11 mouse cellular contexts compared by ENCODE assay signal in the genomic region with DNA sequence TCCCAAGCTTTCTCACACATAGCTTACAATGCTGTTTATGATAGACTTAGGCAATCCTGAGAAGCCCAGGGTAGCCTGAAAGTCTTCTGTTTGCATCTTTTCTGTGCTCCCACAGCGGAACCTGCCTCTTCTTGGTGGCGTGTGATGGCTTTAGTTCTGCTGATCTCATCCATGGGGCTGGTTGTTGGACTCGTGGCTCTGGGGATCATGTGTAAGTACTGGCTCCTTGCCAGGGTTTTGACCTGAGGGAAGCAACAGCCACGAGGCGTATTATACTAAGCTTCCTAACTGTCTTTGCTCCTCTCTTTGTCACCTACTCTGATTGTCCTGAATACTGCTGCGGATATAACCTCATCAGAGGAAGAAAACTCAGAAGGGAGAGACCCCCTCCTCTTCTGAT. TPM values are rescaled to one million over a fixed set of nuclear protein-coding genes. Genes with fewer than 3 reads are reported as not detected.
A peak's percentile ranks its signal among the peaks of the same experiment; 100 is the strongest.
DNase-seq lines count a peak whose midpoint lies in the region; ATAC-seq and TF ChIP-seq lines count a peak whose summit lies in the region.
"Had no signal": no experiment of that assay in that cellular context is flagged by ENCODE, and none has a peak within 500 bp of the region (broad histone marks: within the 10 kb centered on the region; RNA-seq: fewer than 3 reads in every experiment).

No protein-coding gene starts in this region.

- DNase-seq in left cerebral cortex, adult 11 months (ENCODE audit: low spot score), result peak; percentile 16
- no peak for DNase-seq in left cerebral cortex, adult 2 months (ENCODE audit: extremely low spot score in 1 of 2, low spot score in 2 of 2)
- peak; percentile 51 for DNase-seq in liver, adult 2 months (ENCODE audit: extremely low read depth, low read depth, low spot score)
- DNase-seq in ovary, postnatal 36 days (ENCODE audit: low spot score), result no peak
- no peak for DNase-seq in layer of hippocampus, adult 2 months (ENCODE audit: low spot score in 2 of 2)

- TF ChIP-seq CTCF in left cerebral cortex, adult 2 months (IDR thresholded peaks at IDR 0.05), result no peak
- TF ChIP-seq CTCF in liver, adult 2 months (IDR thresholded peaks at IDR 0.05; ENCODE audit: low read depth, low read length), result no peak
- TF ChIP-seq CTCF in layer of hippocampus, adult 2 months (conservative IDR thresholded peaks at IDR 0.05), result no peak

- 40% methylated on average over 6 of the region's 6 CpGs for WGBS in heart, embryonic 13.5 days
- whole genome bisulfite sequencing in liver, adult 2 months, result 32% methylated on average over 6 of the region's 6 CpGs

- no peak overlapping the region for H3K4me2 ChIP-seq in heart, embryonic 13.5 days

- H3K9me3 ChIP-seq in heart, embryonic 13.5 days, result no peaks in the 10 kb centered on the region

- H3K36me3 ChIP-seq in heart, embryonic 13.5 days, result no peaks in the 10 kb centered on the region
- H3K36me3 ChIP-seq in liver, adult 2 months (ENCODE audit: control insufficient read depth, insufficient read depth, low read length), result no peaks in the 10 kb centered on the region

- no peak for TF ChIP-seq POLR2A in liver, adult 2 months (IDR thresholded peaks at IDR 0.05; ENCODE audit: extremely low read depth, insufficient read depth, low read length)

- H3K79me2 ChIP-seq in liver, adult 2 months (ENCODE audit: control insufficient read depth, insufficient read depth, low read length), result no peaks in the 10 kb centered on the region

- H3K4me3 ChIP-seq in left cerebral cortex, adult 2 months, result no peak overlapping the region
- H3K4me3 ChIP-seq in heart, embryonic 13.5 days, result no peak overlapping the region
- peak overlapping the region; percentile 17; the same call in 1 of the 2 replicates for H3K4me3 ChIP-seq in liver, adult 2 months (ENCODE audit: insufficient read depth, low read depth, low read length)
- H3K4me3 ChIP-seq in layer of hippocampus, adult 2 months, result no peak overlapping the region
- H3K4me3 ChIP-seq: myocyte had no signal

- H3K9ac ChIP-seq in heart, embryonic 13.5 days, result no peak overlapping the region
- 0 out of 2 replicates have a peak overlapping the region, but pooled peaks have one; percentile 36 for H3K9ac ChIP-seq in liver, adult 2 months (ENCODE audit: low read depth, low read length)

- no peaks in the 10 kb centered on the region for H3K27me3 ChIP-seq in heart, embryonic 13.5 days (replicated peaks)
- H3K27me3 ChIP-seq in liver, adult 2 months (ENCODE audit: control insufficient read depth, insufficient read depth, low read length), result no peaks in the 10 kb centered on the region

- no peak overlapping the region for H3K27ac ChIP-seq in left cerebral cortex, adult 2 months
- peak overlapping the region; percentile 48; the same call in 1 of the 2 replicates for H3K27ac ChIP-seq in heart, embryonic 13.5 days (replicated peaks)
- H3K27ac ChIP-seq in liver, adult 2 months (replicated peaks; ENCODE audit: insufficient read depth, low read depth, low read length), result peak overlapping the region; percentile 62
- H3K27ac ChIP-seq in layer of hippocampus, adult 2 months, result no peak overlapping the region

- intact Hi-C loops in left cerebral cortex, adult 2 months (cut with DNase I), result no loop called here

- peaks cover 7% of the 10 kb centered on the region for H3K4me1 ChIP-seq in heart, embryonic 13.5 days
- no peaks in the 10 kb centered on the region; the same call in 1 of the 2 replicates for H3K4me1 ChIP-seq in liver, adult 2 months (ENCODE audit: control insufficient read depth, insufficient read depth, low read length)

- no peak for ATAC-seq in heart, embryonic 13.5 days (ENCODE audit: extremely low read depth, insufficient number of reproducible peaks, low FRiP score, low TSS enrichment)
- 0 out of 2 replicates have a peak, but pooled peaks have one; percentile 31 for ATAC-seq in monocyte, adult 5-6 weeks (replicated peaks; ENCODE audit: insufficient number of reproducible peaks, low FRiP score, low TSS enrichment, poor library complexity, severe bottlenecking)
- ATAC-seq in activated CD4-positive, CD25-positive, alpha-beta regulatory T cell, adult 4 months, result no peak

RNA-seq across cellular contexts. Expression of gene Clec1b, which starts 2.8 kb away (rescaled TPM):
- not detected for total RNA-seq in left cerebral cortex, adult 2 months (2021)
- polyA plus RNA-seq in heart, embryonic 13.5 days (2015; fragmentation: Nextera tagmentation; extraction: Ambion mirVana), result 5.9 and 9.6 TPM in 2 replicates
- 23.2 and 24.2 TPM in 2 replicates for total RNA-seq in liver, adult 2 months (2014; rRNA removed)
- polyA plus RNA-seq in liver, adult 2 months (2012; rRNA removed), result 1.7 and 3.7 TPM in 2 replicates
- total RNA-seq in monocyte, adult 5-6 weeks (2017), result 4.3 to 125 TPM (median 16.0 TPM) in 3 replicates
- polyA plus RNA-seq in activated CD4-positive, CD25-positive, alpha-beta regulatory T cell, adult 4 months (2017; shearing (Covaris generic)), result under 1 TPM in 1 of 2 experiments, not detected in 1; 0.71 TPM
- not detected for total RNA-seq in layer of hippocampus, adult 2 months (2021)
- total RNA-seq: ES-E14 had no signal
- polyA plus RNA-seq: myocyte had no signal

RNA-seq across cellular contexts. Expression of gene Clec9a, which starts 8.7 kb away (rescaled TPM):
- not detected for total RNA-seq in left cerebral cortex, adult 2 months (2021)
- 0.20 and 0.35 TPM in 2 replicates for polyA plus RNA-seq in heart, embryonic 13.5 days (2015; fragmentation: Nextera tagmentation; extraction: Ambion mirVana)
- 2.8 and 2.9 TPM in 2 replicates for total RNA-seq in liver, adult 2 months (2014; rRNA removed)
- 0.44 and 0.86 TPM in 2 replicates for polyA plus RNA-seq in liver, adult 2 months (2012; rRNA removed)
- total RNA-seq in monocyte, adult 5-6 weeks (2017), result 2.2 to 5.2 TPM (median 3.1 TPM) in 3 replicates
- not detected for polyA plus RNA-seq in activated CD4-positive, CD25-positive, alpha-beta regulatory T cell, adult 4 months (2017; shearing (Covaris generic))
- total RNA-seq in layer of hippocampus, adult 2 months (2021), result not detected
- total RNA-seq: ES-E14 had no signal
- polyA plus RNA-seq: myocyte had no signal

RNA-seq across cellular contexts. Expression of gene Clec12b, which starts 14.3 kb away (rescaled TPM):
- not detected for total RNA-seq in left cerebral cortex, adult 2 months (2021)
- polyA plus RNA-seq in heart, embryonic 13.5 days (2015; fragmentation: Nextera tagmentation; extraction: Ambion mirVana), result 0.15 and 0.32 TPM in 2 replicates
- total RNA-seq in liver, adult 2 months (2014; rRNA removed), result not detected in 2 replicates
- not detected in 2 replicates for polyA plus RNA-seq in liver, adult 2 months (2012; rRNA removed)
- total RNA-seq in monocyte, adult 5-6 weeks (2017), result not detected in 3 replicates
- not detected for polyA plus RNA-seq in activated CD4-positive, CD25-positive, alpha-beta regulatory T cell, adult 4 months (2017; shearing (Covaris generic))
- not detected for total RNA-seq in layer of hippocampus, adult 2 months (2021)
- total RNA-seq: ES-E14 had no signal
- polyA plus RNA-seq: large intestine, adult 2 months; myocyte had no signal

RNA-seq across cellular contexts. Expression of gene Clec1a, which starts 51.9 kb away (rescaled TPM):
- 1 to 10 TPM; 1.2 to 1.6 TPM for total RNA-seq in left cerebral cortex, adult 2 months (2021)
- 3.0 and 3.2 TPM in 2 replicates for polyA plus RNA-seq in heart, embryonic 13.5 days (2015; fragmentation: Nextera tagmentation; extraction: Ambion mirVana)
- total RNA-seq in liver, adult 2 months (2014; rRNA removed), result 3.2 and 3.5 TPM in 2 replicates
- 0.20 and 0.34 TPM in 2 replicates for polyA plus RNA-seq in liver, adult 2 months (2012; rRNA removed)
- 1.1 to 2.3 TPM in 2 of 3 replicates, not detected in the other for total RNA-seq in monocyte, adult 5-6 weeks (2017)
- polyA plus RNA-seq in activated CD4-positive, CD25-positive, alpha-beta regulatory T cell, adult 4 months (2017; shearing (Covaris generic)), result not detected
- 1 to 10 TPM; 4.1 to 5.7 TPM for total RNA-seq in layer of hippocampus, adult 2 months (2021)
- total RNA-seq: ES-E14 had no signal

RNA-seq across cellular contexts. Expression of gene Clec12a, which starts 57.5 kb away (rescaled TPM):
- total RNA-seq in left cerebral cortex, adult 2 months (2021), result under 1 TPM; 0.26 to 0.52 TPM
- polyA plus RNA-seq in heart, embryonic 13.5 days (2015; fragmentation: Nextera tagmentation; extraction: Ambion mirVana), result 0.66 and 0.86 TPM in 2 replicates
- 5.3 and 6.5 TPM in 2 replicates for total RNA-seq in liver, adult 2 months (2014; rRNA removed)
- polyA plus RNA-seq in liver, adult 2 months (2012; rRNA removed), result 0.86 and 1.2 TPM in 2 replicates
- total RNA-seq in monocyte, adult 5-6 weeks (2017), result 95.9 to 190 TPM (median 158 TPM) in 3 replicates
- under 1 TPM; 0.44 to 0.61 TPM for polyA plus RNA-seq in activated CD4-positive, CD25-positive, alpha-beta regulatory T cell, adult 4 months (2017; shearing (Covaris generic))
- total RNA-seq in layer of hippocampus, adult 2 months (2021), result not detected
- total RNA-seq: ES-E14 had no signal
- polyA plus RNA-seq: myocyte had no signal

Comparison
In these comparisons a context has a peak if more than half of its experiments do, and no peak if none do; other contexts are left out.
1. DNase-seq: peak in left cerebral cortex, adult 11 months (single experiment) and liver, adult 2 months (single experiment); none in left cerebral cortex, adult 2 months (0 of 2), ovary, postnatal 36 days (single experiment) and layer of hippocampus, adult 2 months (0 of 2).
2. H3K27ac ChIP-seq: peak in heart, embryonic 13.5 days (single experiment) and liver, adult 2 months (single experiment); none in left cerebral cortex, adult 2 months (single experiment) and layer of hippocampus, adult 2 months (single experiment).